Mouse (Mus musculus) lung, adult 2 months (tissue): ENCODE results near the gene Apoc4. TPM values are rescaled to one million over a fixed set of nuclear protein-coding genes. Genes with fewer than 3 reads are reported as not detected.

Experiments used
- DNase-seq: peaks from one replicate; pipeline ENCODE4 v3.0.0; 2022
- H3K4me1 ChIP-seq: fragments of 200-500 bp; 2 replicates; pipeline ENCODE4 v1.6.1; 2011; ENCODE audit warnings: low read length; ENCODE audit not compliant: control insufficient read depth, insufficient read depth
- H3K4me3 ChIP-seq: fragments of 200-500 bp; replicated peaks from 2 replicates; pipeline ENCODE3; 2011; ENCODE audit warnings: low read depth, mild to moderate bottlenecking, control low read depth, low read length; ENCODE audit errors: extremely low read depth
- CTCF ChIP-seq: fragments of 200-500 bp; IDR thresholded peaks from 2 replicates; pipeline ENCODE4 v1.5.1; 2011; ENCODE audit warnings: mild to moderate bottlenecking, low read length, control low read depth; ENCODE audit not compliant: insufficient read depth
- POLR2A ChIP-seq: fragments of 200-500 bp; IDR thresholded peaks from 2 replicates; pipeline ENCODE4 v1.6.1; 2011; ENCODE audit warnings: low read depth, mild to moderate bottlenecking, control low read depth, low read length, borderline replicate concordance; ENCODE audit errors: extremely low read depth
- WGBS: fragments of 180-500 bp; shearing (Covaris S2); methylation state at CpG from one replicate; pipeline ENCODE4 v1.1.7; 2018; 5-methylcytosine and 5-hydroxymethylcytosine counted together
- polyA plus RNA-seq: library from polyadenylated mRNA; depleted of rRNA; stranded (reverse); fragments of >200 nt; gene quantifications from 2 replicates; pipeline ENCODE4 v1.2.3, GENCODE M21; 2012; rRNA removed

Gene Apoc4
- polyA plus RNA-seq, 1 experiment: 1.4 TPM

DNA sequence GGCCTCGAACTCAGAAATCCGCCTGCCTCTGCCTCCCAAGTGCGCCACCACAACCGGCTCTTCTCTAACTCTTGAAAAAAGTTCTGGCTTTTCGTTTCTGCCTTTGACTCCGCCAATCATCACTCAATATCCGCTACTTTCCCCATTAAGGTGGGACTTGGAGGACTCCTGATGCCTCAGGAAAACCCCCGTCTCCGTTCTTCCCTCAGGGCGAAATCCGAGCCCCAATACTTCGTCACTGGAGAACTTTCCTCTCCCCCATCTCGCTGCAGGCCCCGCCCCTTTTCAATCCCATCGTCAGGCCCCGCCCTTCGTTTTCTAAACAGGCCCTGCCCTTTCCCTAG is 53.1 kb downstream of the Apoc4 start:
- Histone ChIP-seq H3K4me3 (peak overlapping the region; percentile 48), H3K4me1 (peaks cover 6% of the 10 kb centered on the region; the same call in 1 of the 2 replicates)
- TF ChIP-seq POLR2A (peak; percentile 42; the same call in 1 of the 2 replicates), CTCF (no peak)
- WGBS: 9% methylated on average over 17 of the region's 17 CpGs
- DNase-seq: no peak

Other genes with a start within 250 kb of the Apoc4 start
- gene Mark4, start 222.7 kb downstream of the Apoc4 start, polyA plus RNA-seq: 29.2 and 34.3 TPM in 2 replicates
- gene Exoc3l2, start 218.1 kb downstream of the Apoc4 start, polyA plus RNA-seq: 2.7 and 3.4 TPM in 2 replicates
- 12.2 and 12.9 TPM in 2 replicates for gene Bloc1s3, start 173.1 kb downstream of the Apoc4 start, polyA plus RNA-seq
- gene Trappc6a, start 173.1 kb downstream of the Apoc4 start, polyA plus RNA-seq: 63.1 and 93.4 TPM in 2 replicates
- gene Nkpd1, start 163.6 kb downstream of the Apoc4 start, polyA plus RNA-seq: 0.62 and 17.3 TPM in 2 replicates
- 113 and 121 TPM in 2 replicates for gene Ppp1r37, start 118.4 kb downstream of the Apoc4 start, polyA plus RNA-seq
- 4.3 and 5.0 TPM in 2 replicates for gene Zfp296, start 104.2 kb downstream of the Apoc4 start, polyA plus RNA-seq
- 99.2 and 132 TPM in 2 replicates for gene Gemin7, start 103.9 kb downstream of the Apoc4 start, polyA plus RNA-seq
- gene Clasrp, start 77.0 kb downstream of the Apoc4 start, polyA plus RNA-seq: 96.1 and 134 TPM in 2 replicates
- gene Relb, start 52.0 kb downstream of the Apoc4 start, polyA plus RNA-seq: 32.5 and 34.9 TPM in 2 replicates
- gene Clptm1, start 16.4 kb downstream of the Apoc4 start, polyA plus RNA-seq: 96.8 and 143 TPM in 2 replicates
- gene Apoc2, start 3.5 kb downstream of the Apoc4 start, polyA plus RNA-seq: 1.9 and 5.1 TPM in 2 replicates
- gene Gm44805, start 56 bp downstream of the Apoc4 start, polyA plus RNA-seq: not detected in 2 replicates
- gene Apoc1, start 11.2 kb upstream of the Apoc4 start, polyA plus RNA-seq: 25.9 and 29.2 TPM in 2 replicates
- gene Apoe, start 17.7 kb upstream of the Apoc4 start, polyA plus RNA-seq: 815 and 1,134 TPM in 2 replicates
- 46.0 and 51.3 TPM in 2 replicates for gene Tomm40, start 34.0 kb upstream of the Apoc4 start, polyA plus RNA-seq
- 70.9 and 74.7 TPM in 2 replicates for gene Nectin2, start 69.0 kb upstream of the Apoc4 start, polyA plus RNA-seq
- gene Bcam, start 89.5 kb upstream of the Apoc4 start, polyA plus RNA-seq: 769 and 829 TPM in 2 replicates
- 16.1 and 21.9 TPM in 2 replicates for gene Cblc, start 115.3 kb upstream of the Apoc4 start, polyA plus RNA-seq
- 38.7 and 71.2 TPM in 2 replicates for gene Bcl3, start 141.3 kb upstream of the Apoc4 start, polyA plus RNA-seq
- gene Gm19345, start 170.5 kb upstream of the Apoc4 start, polyA plus RNA-seq: 0.52 TPM in 1 of 2 replicates, not detected in the other
- 0.90 and 2.5 TPM in 2 replicates for gene Ceacam16, start 179.8 kb upstream of the Apoc4 start, polyA plus RNA-seq
- 2.0 TPM in 1 of 2 replicates, not detected in the other for gene Ceacam19, start 206.5 kb upstream of the Apoc4 start, polyA plus RNA-seq
- 23.7 and 24.7 TPM in 2 replicates for gene Pvr, start 239.7 kb upstream of the Apoc4 start, polyA plus RNA-seq